Mouse (Mus musculus) urinary bladder, postnatal 4 days (tissue): ENCODE measurements around the gene 5730455P16Rik.
"Not testable (repeated sequence)": the region's sequence is repeated elsewhere in the genome, so short reads cannot be mapped to it uniquely, and the experiment has no call there.

ENCODE experiments used
- DNase-seq, 2 experiments: peaks; one replicate each; pipeline ENCODE4 v3.0.0; 2021 to 2022; ENCODE audit warnings: low spot score in 2 of 2

Gene 5730455P16Rik

GRCm38 (mm10) chr11:80379184-80379583, 1.4 kb upstream of the 5730455P16Rik start:
- DNase-seq, result not testable (repeated sequence)

DNA sequence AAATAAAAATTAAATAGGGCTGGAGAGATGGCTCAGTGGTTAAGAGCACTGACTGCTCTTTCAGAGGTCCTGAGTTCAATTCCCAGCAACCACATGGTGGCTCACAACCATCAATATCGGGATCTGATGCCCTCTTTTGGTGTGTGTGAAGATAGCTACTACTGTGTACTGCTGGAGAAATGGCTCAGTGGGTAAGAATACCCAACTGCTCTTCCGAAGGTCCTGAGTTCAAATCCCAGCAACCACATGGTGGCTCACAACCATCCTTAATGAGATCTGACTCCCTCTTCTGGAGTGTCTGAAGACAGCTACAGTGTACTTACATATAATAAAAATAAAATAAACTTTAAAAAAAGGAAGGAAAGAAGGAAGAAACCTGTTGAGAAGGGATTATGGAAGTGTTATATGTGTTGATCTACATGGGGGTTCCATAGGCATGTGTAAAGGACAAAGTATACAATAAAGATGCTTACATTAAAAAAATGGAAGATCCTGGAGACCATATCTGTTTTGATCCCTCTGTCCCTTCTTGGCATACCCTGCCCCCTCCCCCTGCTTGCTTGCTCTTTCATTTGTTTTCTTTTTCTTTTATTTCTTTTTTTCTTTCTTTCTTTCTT, 726 bp upstream of the 5730455P16Rik start:
- DNase-seq, result not testable (repeated sequence)

GRCm38 (mm10) chr11:80376651-80377050, 1.2 kb downstream of the 5730455P16Rik start:
- DNase-seq, result no peak

- DNase-seq, result no peak
These were observed 8.9 kb downstream of the 5730455P16Rik start for GRCm38 (mm10) chr11:80368949-80369348.

GRCm38 (mm10) chr11:80354832-80355231, 23.0 kb downstream of the 5730455P16Rik start:
- DNase-seq, result no peak

DNA sequence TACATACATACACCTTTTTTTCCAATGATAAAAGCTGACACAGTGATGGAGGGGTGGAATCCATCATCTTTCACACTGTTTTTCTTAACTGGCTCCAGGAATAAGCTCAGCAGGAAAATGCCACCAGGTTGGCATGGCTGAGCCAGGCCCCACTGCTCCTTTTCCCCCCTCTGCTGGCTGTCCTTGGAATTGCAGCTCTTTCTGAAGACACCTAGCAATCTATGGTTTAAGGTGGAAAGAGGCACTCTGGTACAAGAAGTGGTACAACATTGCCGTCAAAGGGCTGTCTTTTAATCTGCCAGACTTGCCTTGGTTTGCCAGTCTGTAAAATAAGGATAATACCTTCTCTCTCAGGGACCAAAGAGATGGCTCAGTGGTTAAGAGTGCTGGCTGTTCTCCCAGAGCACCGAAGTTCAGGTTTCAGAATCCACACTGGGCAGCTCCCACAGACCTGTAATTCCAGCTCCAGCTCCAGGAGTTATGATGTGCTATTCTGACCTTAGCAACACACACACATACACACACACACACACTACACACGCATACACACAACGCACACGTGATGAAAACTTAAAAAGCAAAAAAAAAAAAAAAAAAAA, 25.9 kb downstream of the 5730455P16Rik start:
- DNase-seq, result peak; percentile 49 to 88

DNA sequence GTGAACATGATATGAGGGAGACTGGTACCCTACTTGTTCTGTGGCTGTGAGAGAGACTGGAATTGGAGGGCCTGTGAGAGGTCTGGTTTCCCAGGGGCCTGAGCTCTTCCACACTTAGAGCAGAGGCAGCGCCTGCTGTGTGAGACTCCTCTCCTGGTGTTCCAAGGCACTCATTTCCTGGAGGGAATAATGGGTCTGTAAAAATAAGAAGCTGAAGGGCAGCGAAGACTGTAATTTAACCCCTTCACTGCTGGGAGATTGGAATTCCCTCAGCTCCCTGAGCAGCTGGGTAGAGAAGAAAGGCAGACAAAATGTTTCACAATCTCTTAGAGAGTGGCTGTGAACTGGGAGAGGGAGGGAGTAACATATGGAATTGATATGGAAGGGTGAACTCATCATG, 35.4 kb downstream of the 5730455P16Rik start:
- DNase-seq, result no peak

DNA sequence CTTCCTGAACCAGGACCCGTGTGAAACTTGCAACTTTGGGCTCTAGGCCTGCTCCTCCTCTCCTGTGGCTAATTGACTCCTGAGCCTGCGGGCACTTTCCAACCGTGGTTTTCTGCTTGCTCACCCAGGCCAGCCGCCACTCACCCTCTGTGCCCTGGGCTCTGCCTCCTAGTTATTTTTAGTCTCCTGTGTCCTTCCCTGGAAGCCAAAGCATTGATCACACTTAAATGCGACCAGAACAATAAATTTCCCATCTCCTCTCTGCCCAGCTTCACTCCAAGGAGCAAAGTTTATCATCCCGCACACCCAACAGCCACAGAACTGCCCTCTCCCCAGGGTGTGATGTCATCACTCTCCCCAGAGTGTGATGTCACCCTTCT, 41.5 kb downstream of the 5730455P16Rik start:
- no peak for DNase-seq

- no peak for DNase-seq
These were observed 42.1 kb downstream of the 5730455P16Rik start for GRCm38 (mm10) chr11:80335609-80336350.

GRCm38 (mm10) chr11:80332709-80333400, 45.0 kb downstream of the 5730455P16Rik start:
- no peak for DNase-seq

DNA sequence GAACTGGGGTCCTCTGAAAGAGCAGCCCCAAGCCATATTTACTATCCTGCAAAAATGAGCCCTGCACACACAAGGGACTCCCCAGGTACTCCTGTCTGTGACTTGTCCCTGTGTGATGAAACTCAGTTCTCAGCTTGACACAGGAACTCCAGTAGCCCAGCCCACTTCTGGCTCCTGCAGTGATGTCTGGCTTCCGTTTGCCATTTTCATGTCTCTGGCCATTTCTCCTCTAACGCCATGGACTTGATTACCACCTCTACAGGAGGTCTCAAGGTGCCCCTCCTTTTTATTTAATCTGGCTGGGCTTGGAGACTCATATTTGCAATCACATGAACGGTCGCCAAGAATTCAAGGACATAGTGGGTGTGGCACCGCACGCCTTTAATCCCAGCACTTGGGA, 53.2 kb downstream of the 5730455P16Rik start:
- DNase-seq, result no peak

DNA sequence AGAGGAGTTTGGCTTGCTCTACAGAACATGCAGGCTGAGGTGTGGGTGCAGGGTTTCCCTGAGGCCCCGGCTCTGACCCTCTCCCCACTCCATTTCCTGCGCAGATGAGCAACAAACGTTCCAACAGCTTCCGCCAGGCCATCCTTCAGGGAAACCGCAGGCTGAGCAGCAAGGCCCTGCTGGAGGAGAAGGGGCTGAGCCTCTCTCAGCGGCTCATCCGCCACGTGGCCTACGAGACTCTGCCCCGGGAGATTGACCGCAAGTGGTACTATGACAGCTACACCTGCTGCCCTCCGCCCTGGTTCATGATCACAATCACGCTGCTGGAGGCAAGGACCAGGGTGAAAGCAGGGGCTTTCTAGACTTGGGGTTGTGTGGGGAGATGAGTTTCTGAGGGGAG, 54.6 kb downstream of the 5730455P16Rik start:
- DNase-seq, result no peak

GRCm38 (mm10) chr11:80315743-80316639, 61.8 kb downstream of the 5730455P16Rik start:
- DNase-seq, result no peak

- DNase-seq, result no peak
These were observed 63.9 kb downstream of the 5730455P16Rik start for GRCm38 (mm10) chr11:80313944-80314343.

- no peak for DNase-seq
These were observed 64.4 kb downstream of the 5730455P16Rik start for GRCm38 (mm10) chr11:80313462-80313861.

GRCm38 (mm10) chr11:80312565-80312964, 65.3 kb downstream of the 5730455P16Rik start:
- no peak for DNase-seq

DNA sequence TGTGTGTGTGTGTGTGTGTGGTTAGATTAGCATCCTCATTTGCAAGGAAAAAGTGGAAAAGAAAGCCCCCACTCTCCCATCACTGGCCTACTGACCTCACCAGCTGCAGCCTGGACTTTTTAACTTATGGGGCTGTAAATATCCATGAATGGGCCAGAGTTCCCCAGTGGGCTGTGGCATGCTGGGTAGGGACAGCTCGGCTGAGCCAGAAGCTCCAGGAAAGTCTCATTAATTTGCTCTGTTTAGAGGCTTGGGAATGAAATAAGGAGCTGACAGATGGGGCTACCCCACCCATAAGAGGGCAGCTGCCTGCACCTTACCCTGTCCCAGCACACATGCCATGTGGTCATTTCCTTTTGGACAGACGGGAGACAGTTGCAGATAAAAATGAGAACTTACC, 65.8 kb downstream of the 5730455P16Rik start:
- no peak for DNase-seq

DNA sequence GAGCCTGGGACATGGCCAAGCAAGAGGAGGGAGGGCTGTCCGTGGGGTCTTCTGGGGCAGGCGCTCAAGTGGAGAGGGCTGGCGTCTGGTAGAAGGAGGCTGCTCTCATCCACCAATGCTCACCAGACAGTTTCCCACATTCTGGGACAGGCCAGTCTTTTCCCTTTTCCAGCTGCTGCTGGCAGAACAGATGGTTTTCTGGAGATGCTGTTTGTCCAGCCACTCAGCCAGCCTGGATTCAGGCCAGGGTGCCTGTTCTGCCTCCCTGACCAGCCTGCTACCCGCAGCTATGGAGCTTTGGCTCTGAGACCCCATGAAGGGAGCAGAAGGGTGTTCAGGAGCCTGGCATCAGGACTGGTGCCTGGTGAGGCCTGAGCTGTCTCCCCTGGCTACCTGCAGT, 66.6 kb downstream of the 5730455P16Rik start:
- no peak for DNase-seq
